Mouse (Mus musculus) C2C12 (cell line): ENCODE data around the gene Gmds. TPM values are rescaled to one million over a fixed set of nuclear protein-coding genes. Genes with fewer than 3 reads are reported as not detected.

Experiments
- H3K27me3 ChIP-seq: one replicate; pipeline ENCODE4 v1.6.1; 2011; ENCODE audit not compliant: control insufficient read depth, insufficient read depth, insufficient read length
- H3K36me3 ChIP-seq: one replicate; pipeline ENCODE4 v1.6.1; 2011; ENCODE audit not compliant: control insufficient read depth, insufficient read depth
- H3K4me3 ChIP-seq: one replicate; pipeline ENCODE4 v1.5.1; 2011; ENCODE audit warnings: mild to moderate bottlenecking, control low read depth; ENCODE audit not compliant: poor library complexity, insufficient read depth, severe bottlenecking
- H3K79me2 ChIP-seq: one replicate; pipeline ENCODE4 v1.6.1; 2011; ENCODE audit not compliant: control insufficient read depth, insufficient read depth
- H3K79me3 ChIP-seq: one replicate; pipeline ENCODE4 v1.6.1; 2011; ENCODE audit warnings: low read depth, control low read depth
- H3ac ChIP-seq: one replicate; pipeline ENCODE3; 2011; ENCODE audit warnings: low read depth; ENCODE audit not compliant: control insufficient read depth, insufficient read length
- CEBPB ChIP-seq: IDR thresholded peaks from one replicate; pipeline ENCODE4 v1.6.1; 2011; ENCODE audit warnings: low read depth, mild to moderate bottlenecking, control low read depth, moderate library complexity
- CTCF ChIP-seq: IDR thresholded peaks from one replicate; pipeline ENCODE4 v1.5.1; 2011; ENCODE audit not compliant: control insufficient read depth, insufficient read depth, insufficient read length
- FOSL1 ChIP-seq: IDR thresholded peaks from one replicate; pipeline ENCODE4 v1.8.0; 2011; ENCODE audit warnings: mild to moderate bottlenecking, low read length; ENCODE audit not compliant: poor library complexity, insufficient read depth, severe bottlenecking
- MAX ChIP-seq: IDR thresholded peaks from one replicate; pipeline ENCODE4 v1.6.1; 2011; ENCODE audit warnings: mild to moderate bottlenecking, control low read depth
- MYOD1 ChIP-seq: IDR thresholded peaks from one replicate; pipeline ENCODE4 v1.6.1; 2011; ENCODE audit warnings: low read depth; ENCODE audit not compliant: control insufficient read depth, insufficient read length
- MYOG ChIP-seq: IDR thresholded peaks from one replicate; pipeline ENCODE4 v1.6.1; 2011; ENCODE audit not compliant: control insufficient read depth, insufficient read length; ENCODE audit errors: extremely low read depth
- USF1 ChIP-seq: IDR thresholded peaks from one replicate; pipeline ENCODE4 v1.6.1; 2011; ENCODE audit warnings: low read depth, mild to moderate bottlenecking, control low read depth, moderate library complexity
- polyA plus RNA-seq: library from polyadenylated mRNA; unstranded; fragments of >200 nt; fragmentation: generic; extraction: Trizol; gene quantifications from one replicate; pipeline ENCODE4 v1.2.1, GENCODE M21; 2012; ENCODE audit warnings: missing spikeins

Gmds gene
- polyA plus RNA-seq, 1 experiment, result 21.1 TPM

DNA sequence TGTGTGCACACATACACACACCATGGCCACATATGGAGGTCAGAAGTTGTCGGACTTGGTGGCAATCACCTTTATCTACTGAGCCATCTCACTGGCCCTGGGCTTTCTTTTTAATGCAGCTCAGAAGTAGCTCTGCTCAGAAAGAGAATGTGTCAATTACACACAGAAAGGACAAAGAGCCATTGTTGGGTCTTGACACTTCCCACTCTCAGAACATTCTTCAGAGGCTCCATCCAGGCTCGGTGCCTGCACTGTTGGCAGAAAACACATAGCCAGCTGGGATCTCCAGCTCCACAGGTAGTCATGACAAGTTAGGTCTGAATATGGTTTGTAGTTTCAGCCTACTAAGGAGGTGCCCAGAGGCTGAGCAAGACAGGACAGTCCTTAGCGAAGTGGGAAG is 438.3 kb downstream of the Gmds start:
- no peak overlapping the region for H3K4me3 ChIP-seq
- no peak overlapping the region for H3ac ChIP-seq
- no peaks in the 10 kb centered on the region for H3K79me3 ChIP-seq
- TF ChIP-seq CEBPB (no peak), FOSL1 (no peak), MYOD1 (no peak)
- no peaks in the 10 kb centered on the region for H3K27me3 ChIP-seq
- H3K36me3 ChIP-seq, result no peaks in the 10 kb centered on the region
- no peaks in the 10 kb centered on the region for H3K79me2 ChIP-seq

DNA sequence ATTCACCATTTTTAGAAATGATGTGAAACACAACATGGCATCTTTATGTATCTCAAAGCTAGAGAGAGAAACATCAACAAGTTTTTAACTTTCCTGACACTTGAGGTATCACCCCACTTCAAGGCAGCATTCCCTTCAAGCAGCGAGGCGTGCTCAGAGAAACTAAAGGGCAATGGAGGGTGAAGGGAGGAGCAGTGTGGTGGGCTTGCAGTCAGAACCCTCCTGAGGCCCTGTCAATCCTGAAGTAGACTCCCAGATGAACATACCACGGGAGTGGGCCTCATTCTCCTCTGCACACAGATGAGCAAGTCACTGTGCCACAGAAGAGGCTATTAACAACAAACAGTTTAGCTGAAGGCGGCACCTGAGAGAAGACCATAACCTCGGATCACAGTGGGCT is 439.1 kb downstream of the Gmds start:
- H3K4me3 ChIP-seq, result no peak overlapping the region
- H3K36me3 ChIP-seq, result no peaks in the 10 kb centered on the region
- H3ac ChIP-seq, result no peak overlapping the region
- H3K79me2 ChIP-seq, result no peaks in the 10 kb centered on the region
- no peaks in the 10 kb centered on the region for H3K79me3 ChIP-seq
- no peaks in the 10 kb centered on the region for H3K27me3 ChIP-seq
- TF ChIP-seq MYOD1 (no peak), MAX (no peak), CEBPB (no peak), USF1 (no peak), CTCF (no peak), MYOG (no peak), FOSL1 (no peak)

DNA sequence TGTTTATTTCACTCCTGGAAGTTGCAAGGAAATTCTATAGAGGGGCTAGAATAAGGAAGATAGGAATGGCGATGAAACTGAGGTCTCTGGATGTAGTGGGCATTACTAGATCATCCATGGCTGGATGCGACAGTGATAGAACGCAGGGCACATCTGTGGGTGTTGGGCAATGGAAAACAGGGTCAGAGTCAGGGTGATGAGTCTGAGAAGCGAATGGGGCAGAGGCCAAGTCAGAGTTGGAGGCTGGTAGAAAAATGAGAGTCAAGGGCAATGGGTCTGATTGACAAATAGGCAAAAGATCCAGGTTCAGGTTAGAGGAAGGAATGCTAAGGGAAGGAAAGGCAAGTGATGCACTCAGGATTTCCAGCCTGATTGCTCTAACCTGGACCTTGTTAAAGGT is 441.0 kb downstream of the Gmds start:
- Histone ChIP-seq H3K4me3 (no peak overlapping the region), H3K27me3 (no peaks in the 10 kb centered on the region), H3ac (no peak overlapping the region), H3K36me3 (no peaks in the 10 kb centered on the region), H3K79me2 (no peaks in the 10 kb centered on the region), H3K79me3 (no peaks in the 10 kb centered on the region)
- no peak for TF ChIP-seq USF1
- TF ChIP-seq MAX, result no peak
- TF ChIP-seq CTCF, result no peak
- TF ChIP-seq MYOD1, result no peak
- no peak for TF ChIP-seq CEBPB
- TF ChIP-seq MYOG, result no peak
- TF ChIP-seq FOSL1, result no peak

DNA sequence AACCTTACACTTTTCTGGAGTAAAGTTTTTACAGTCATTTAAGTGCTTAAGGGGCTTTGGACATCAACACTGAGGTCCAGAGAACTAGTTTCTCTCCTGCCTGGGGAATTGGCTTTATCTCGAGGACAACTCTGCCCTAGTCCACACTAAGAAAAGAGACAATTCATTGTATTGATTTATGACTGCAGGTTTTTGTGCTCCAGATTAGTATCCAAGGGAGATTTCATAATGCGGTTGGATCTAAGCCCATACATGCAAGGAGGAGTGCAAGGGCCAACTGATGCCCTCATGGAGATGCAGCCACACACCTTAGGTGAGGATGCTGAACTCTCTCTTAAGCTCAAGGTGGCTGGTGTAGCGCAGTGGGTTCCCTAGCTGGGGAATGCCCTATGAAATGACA is 444.0 kb downstream of the Gmds start:
- no peak overlapping the region for H3ac ChIP-seq
- no peaks in the 10 kb centered on the region for H3K36me3 ChIP-seq
- H3K79me2 ChIP-seq, result no peaks in the 10 kb centered on the region
- H3K79me3 ChIP-seq, result no peaks in the 10 kb centered on the region
- TF ChIP-seq USF1 (no peak), CEBPB (no peak), MAX (no peak), MYOD1 (no peak), MYOG (no peak), CTCF (no peak), FOSL1 (no peak)
- no peaks in the 10 kb centered on the region for H3K27me3 ChIP-seq
- H3K4me3 ChIP-seq, result no peak overlapping the region

DNA sequence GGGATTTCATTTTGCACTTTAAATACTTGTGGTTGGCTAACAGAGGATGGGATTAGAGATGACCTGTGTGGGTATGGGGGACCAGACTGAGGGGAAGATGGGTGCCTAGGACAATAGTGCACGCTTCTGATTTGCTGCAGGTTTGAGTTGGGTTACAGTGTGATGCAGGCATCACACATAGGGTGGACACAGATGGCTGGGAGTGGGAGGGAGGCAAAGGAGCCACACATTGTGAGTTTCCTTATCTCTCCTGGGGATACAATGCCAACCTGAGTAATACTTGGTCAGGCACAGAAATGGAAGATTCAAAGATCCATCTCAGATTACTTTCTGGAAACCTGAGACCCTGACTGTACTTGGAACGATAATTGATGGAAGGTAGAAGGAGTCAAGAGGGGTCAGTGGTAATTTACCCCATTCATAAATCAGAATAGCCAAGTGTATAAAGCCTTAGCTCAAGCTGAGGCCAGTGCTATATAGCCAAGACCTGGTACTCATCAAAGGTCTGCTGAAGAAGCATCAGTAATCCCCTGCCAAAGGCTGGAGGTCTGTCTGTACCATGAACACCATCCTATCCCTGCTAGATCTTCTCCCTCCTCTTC is 445.5 kb downstream of the Gmds start:
- no peak for TF ChIP-seq MYOD1
- no peak for TF ChIP-seq CEBPB
- no peak for TF ChIP-seq USF1
- TF ChIP-seq CTCF, result no peak
- TF ChIP-seq MYOG, result no peak
- no peak for TF ChIP-seq FOSL1
- no peak for TF ChIP-seq MAX
- no peaks in the 10 kb centered on the region for H3K79me2 ChIP-seq
- H3K79me3 ChIP-seq, result no peaks in the 10 kb centered on the region
- no peak overlapping the region for H3K4me3 ChIP-seq
- H3ac ChIP-seq, result no peak overlapping the region
- H3K36me3 ChIP-seq, result no peaks in the 10 kb centered on the region
- H3K27me3 ChIP-seq, result no peaks in the 10 kb centered on the region

DNA sequence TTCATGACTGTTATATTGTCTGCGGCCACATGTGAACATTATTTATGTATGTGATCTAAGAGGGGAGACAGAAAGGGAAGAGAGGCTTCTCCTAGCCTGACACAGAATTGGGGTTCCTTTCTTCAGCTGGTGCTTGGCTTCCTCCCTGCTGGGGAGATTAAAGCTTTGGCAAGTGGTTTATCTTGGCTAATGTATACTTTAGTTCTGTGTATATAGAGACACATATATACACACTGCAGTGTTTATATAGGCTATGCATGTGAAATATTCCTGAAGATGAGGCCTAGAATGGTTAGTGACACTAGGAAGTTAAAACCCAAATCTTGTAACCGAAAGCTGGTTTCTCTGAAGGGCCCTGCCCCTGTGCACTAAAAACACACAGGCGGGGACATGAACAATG is 450.0 kb downstream of the Gmds start:
- H3K36me3 ChIP-seq, result no peaks in the 10 kb centered on the region
- no peaks in the 10 kb centered on the region for H3K27me3 ChIP-seq
- no peak overlapping the region for H3ac ChIP-seq
- no peaks in the 10 kb centered on the region for H3K79me3 ChIP-seq
- H3K4me3 ChIP-seq, result no peak overlapping the region
- no peak for TF ChIP-seq CEBPB
- TF ChIP-seq MYOD1, result no peak
- no peak for TF ChIP-seq MAX
- no peaks in the 10 kb centered on the region for H3K79me2 ChIP-seq
